ENCODE assay signal across 14 mouse cellular contexts in genomic region chrX:120524986-120525385, GRCm38 (mm10).
"Had no signal": no experiment of that assay in that cellular context is flagged by ENCODE, and none has a peak within 500 bp of the region (broad histone marks: within the 10 kb centered on the region; RNA-seq: fewer than 3 reads in every experiment).

No protein-coding gene starts in this region.

- ATAC-seq: midbrain, embryonic 15.5 days had no signal

- H3K4me3 ChIP-seq: midbrain, embryonic 10.5 days; midbrain, embryonic 12.5 days; midbrain, embryonic 15.5 days; neural tube, embryonic 12.5 days; stomach, embryonic 15.5 days had no signal

- H3K27ac ChIP-seq: midbrain, embryonic 10.5 days; midbrain, embryonic 12.5 days; midbrain, embryonic 15.5 days; neural tube, embryonic 12.5 days; stomach, embryonic 15.5 days; stomach, postnatal 0 days had no signal

- H3K4me1 ChIP-seq: midbrain, embryonic 10.5 days; midbrain, embryonic 12.5 days; midbrain, embryonic 15.5 days; neural tube, embryonic 12.5 days; stomach, embryonic 15.5 days had no signal

- H3K4me2 ChIP-seq: lung, embryonic 14.5 days; midbrain, embryonic 12.5 days; midbrain, embryonic 15.5 days; neural tube, embryonic 12.5 days; stomach, embryonic 15.5 days had no signal

- H3K9ac ChIP-seq: lung, embryonic 14.5 days; midbrain, embryonic 12.5 days; midbrain, embryonic 15.5 days; neural tube, embryonic 12.5 days; stomach, embryonic 15.5 days had no signal

- H3K9me3 ChIP-seq: midbrain, embryonic 10.5 days; midbrain, embryonic 12.5 days; midbrain, embryonic 15.5 days; neural tube, embryonic 12.5 days; stomach, embryonic 15.5 days had no signal

- H3K27me3 ChIP-seq: midbrain, embryonic 12.5 days; midbrain, embryonic 15.5 days; neural tube, embryonic 12.5 days; stomach, embryonic 15.5 days had no signal

- H3K36me3 ChIP-seq: midbrain, embryonic 10.5 days; midbrain, embryonic 12.5 days; midbrain, embryonic 15.5 days; neural tube, embryonic 12.5 days; stomach, embryonic 15.5 days had no signal

- DNase-seq: lung, adult 18-20 months; lung, embryonic 14.5 days; lung, postnatal 10 days; lung, postnatal 4 days; right cerebral cortex, postnatal 25 days; thymus, adult 18-20 months; thymus, postnatal 14 days; thymus, postnatal 36 days had no signal
